Mouse (Mus musculus) Muller cell, postnatal 12 days (primary cell): ENCODE measurements around the gene Ahnak.
"Not testable (repeated sequence)": the region's sequence is repeated elsewhere in the genome, so short reads cannot be mapped to it uniquely, and the experiment has no call there.

Source experiments
- DNase-seq: peaks from one replicate; pipeline ENCODE4 v3.0.0-alpha.2; 2015; ENCODE audit errors: inconsistent ontology term

Ahnak gene

DNA sequence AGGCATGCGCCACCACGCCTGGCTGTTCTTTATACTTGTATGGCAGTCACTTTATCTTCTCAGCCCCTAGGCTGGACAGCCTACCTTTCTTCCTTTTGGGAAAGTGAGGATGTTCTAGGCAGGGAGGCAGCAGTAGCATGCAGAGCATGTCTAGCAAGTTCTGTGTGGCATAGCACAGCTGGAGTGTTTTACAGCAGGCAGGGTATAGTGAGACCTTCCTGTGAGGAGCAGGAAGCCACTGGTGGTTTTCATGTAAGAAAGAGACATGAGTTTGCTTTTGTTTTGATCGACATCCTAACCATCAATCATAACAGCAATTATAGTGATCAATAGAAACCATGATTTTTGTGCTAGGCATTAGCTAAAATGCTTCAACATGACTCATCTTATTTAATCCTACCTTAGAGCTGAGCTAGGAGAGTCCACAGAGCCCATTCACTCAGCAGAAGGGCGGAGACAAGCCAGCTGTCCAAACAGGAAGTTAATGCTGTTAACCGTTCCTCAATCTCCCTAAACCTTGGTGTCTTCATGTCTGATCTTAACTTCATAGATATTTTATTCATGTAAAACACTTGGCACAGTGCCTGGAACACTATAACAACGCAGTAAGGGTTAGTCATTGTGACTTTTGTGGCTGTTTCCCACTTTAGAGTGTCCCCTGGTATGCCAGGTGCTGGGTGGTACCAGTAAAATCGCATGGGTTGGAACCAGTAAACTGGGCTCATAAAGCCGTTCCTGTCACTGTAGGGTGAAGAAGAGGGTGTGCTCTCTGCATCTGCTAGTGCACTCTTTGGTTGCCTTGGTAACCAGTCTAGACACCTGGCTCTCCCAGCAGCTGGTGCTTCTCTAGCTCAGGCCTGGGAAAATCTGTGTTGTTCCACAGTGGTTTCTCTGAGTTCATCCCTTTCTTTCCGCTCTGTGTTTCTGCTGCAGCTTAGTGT, 76.8 kb downstream of the Ahnak start:
- no peak for DNase-seq

DNA sequence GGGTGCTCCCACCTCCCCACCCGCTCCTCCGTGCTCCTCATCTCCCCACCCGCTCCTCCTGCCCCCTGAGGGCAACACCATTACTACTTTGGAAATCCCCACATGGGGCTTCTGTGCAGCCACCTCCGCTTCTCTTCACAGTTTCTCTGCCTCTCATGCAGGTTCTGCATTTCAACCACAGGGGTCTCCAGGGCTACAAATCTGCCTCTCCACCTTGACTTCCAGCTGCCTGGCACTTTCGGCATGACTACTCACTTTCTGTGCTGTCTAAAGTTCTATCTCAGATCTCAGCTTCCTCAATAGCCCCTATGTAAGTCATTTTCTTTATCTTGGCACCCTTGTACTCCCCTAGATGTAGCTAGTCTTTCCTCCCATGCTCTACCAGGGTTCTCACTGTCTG, 78.2 kb downstream of the Ahnak start:
- DNase-seq = no peak

DNA sequence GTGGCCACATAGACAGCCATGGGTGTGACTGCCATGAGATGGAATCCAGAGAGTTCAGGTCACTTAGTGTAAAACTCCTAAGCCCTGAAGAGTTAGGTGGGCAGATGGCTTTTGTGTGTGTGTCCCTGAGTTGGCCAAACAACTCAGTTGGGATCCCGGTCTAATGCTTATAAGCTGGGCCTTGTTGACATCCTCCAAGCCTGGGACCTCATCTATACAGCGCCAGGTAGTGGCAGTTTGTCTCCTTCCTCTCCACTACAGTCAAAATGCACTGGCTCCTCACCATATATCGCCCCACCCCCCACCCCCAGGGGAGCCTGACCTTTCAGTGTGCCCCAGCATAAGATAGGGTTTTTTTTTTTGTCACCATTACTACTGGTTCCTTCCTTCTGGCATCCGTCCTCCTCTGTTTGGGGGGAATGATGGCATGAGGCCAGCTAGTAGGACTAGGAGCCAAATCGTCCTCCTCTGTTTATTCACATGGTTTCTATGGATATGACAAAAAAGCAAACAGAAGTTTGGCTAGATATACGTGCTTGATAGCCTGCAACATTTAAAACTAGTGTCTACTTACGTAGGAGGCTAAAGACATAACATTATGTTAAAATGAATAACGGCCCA, 80.7 kb downstream of the Ahnak start:
- DNase-seq = no peak

DNA sequence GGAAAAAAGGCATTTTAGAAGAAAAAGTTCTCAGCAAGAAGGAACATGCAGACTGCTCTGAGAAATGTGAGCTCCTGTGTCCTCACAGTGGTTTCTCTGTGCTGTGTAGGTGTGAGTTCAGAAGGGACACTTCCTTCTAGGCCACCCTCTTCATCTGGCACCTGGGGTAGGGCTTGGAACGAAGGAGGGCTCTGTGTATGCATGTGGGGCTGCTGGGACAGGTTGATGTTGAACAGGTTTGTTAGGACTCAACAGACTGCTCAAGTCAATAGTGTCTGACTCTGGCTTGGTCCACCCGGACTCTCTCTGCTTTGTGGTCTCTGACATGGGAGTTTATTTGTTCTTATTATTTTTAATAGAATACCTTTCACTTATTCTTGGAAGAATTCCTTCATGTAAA, 81.2 kb downstream of the Ahnak start:
- DNase-seq = no peak

DNA sequence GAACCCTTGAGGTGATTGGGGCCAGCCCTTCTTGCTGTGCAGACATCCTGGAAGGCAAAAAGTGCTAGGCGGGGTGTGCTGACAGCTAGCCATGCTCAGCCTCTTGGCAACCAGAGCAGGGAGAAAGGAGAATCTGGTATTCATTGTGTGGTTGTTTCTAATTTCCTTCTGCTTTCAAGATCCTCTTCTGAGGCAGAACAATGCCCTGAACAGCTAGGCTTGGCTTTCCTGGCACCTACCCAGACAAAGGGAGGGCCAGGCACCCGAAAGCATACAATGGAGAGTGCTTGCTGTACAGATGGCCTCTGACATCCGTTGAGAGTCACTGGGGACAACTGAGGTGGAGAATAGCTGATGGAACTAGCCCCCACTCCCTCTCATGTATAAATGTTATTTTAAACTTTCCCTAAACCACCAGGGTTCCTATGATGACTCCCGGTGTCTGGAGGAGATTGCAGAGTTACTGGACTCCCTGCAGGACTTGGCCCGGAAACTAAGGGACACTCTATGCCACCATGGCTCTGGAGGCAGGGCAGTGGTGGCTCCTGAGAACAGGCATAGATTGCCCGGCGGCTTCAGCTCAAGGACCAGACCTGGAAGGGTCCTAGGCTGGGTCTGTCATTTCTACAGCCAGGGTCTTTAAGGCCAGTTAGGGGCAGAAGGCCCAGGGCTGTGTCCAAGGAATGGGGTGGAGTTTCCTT, 82.5 kb downstream of the Ahnak start:
- DNase-seq = peak; percentile 87

GRCm38 (mm10) chr19:9072157-9072530, 83.1 kb downstream of the Ahnak start:
- DNase-seq = no peak

DNA sequence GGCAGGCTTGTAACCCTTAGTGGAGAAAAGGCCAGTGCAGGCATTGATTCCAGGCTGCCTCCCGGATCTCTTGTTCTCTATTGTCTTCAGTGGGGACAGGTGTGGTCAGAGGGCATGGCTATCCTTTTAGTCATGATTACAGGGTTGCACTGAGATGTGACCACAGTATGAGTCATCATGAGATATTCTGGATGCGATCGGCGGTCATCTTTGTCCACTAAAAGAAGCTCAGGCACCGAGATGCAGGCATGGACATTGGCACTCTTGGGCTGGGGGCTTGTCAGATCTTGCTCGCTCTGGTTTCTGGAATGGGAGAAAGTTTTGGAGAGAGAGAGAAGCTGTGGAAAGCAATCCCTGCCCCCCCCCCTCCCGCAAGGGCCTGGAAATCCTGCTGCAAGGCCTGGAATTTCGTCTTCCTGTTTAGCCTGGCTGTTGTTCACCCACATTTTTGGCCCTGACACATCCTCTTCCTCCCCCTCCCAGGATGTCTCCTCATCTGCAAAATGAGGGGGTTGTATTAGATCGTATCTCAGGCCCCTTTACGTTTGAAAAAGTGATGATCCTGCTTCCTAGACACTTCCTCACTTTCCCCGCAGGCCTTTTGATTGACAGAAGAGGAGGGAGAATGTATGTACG, 84.8 kb downstream of the Ahnak start:
- DNase-seq = peak; percentile 88

- no peak for DNase-seq
These were observed 85.3 kb downstream of the Ahnak start for GRCm38 (mm10) chr19:9074424-9074823.

DNA sequence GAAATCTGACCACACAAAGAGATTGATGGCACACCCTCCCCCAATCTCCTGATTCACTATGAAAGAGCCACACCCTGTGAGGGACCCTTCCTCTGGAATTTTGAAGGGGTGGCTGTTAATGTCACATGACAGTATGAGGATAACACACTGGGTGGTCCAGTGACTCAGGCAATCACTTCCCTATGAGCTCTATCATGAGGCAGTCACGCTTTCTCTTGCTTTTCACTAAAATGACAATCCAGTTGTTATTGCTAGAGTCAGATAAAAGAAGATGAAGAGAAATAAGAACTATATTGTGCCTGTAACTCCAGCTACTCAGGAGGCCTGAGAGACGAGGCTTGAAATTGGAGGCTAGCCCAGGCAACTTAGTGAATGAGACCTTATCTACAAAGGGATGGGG, 86.5 kb downstream of the Ahnak start:
- no peak for DNase-seq

DNA sequence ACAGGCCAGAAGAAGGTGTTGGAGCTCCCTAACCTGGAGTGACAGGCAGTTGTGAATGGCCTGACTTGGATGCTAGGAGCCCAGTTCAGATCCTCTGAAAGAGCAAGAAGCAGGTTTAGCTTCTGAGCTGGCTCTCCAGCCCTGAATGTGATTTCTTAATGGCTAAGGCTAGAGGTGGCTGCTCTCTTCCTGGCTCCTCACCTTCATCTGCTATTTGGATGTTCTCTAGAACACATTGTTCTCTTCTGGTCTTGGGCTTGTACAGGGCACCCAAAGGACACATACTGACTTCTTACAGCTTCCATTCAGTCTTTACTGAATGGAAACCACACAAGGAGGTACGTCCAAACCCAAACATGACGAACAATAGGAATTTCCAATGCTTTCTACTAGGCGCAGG, 87.0 kb downstream of the Ahnak start:
- no peak for DNase-seq

GRCm38 (mm10) chr19:9076982-9077660, 88.0 kb downstream of the Ahnak start:
- DNase-seq = no peak

- DNase-seq = no peak
These were observed 90.8 kb downstream of the Ahnak start for GRCm38 (mm10) chr19:9079916-9080315.

DNA sequence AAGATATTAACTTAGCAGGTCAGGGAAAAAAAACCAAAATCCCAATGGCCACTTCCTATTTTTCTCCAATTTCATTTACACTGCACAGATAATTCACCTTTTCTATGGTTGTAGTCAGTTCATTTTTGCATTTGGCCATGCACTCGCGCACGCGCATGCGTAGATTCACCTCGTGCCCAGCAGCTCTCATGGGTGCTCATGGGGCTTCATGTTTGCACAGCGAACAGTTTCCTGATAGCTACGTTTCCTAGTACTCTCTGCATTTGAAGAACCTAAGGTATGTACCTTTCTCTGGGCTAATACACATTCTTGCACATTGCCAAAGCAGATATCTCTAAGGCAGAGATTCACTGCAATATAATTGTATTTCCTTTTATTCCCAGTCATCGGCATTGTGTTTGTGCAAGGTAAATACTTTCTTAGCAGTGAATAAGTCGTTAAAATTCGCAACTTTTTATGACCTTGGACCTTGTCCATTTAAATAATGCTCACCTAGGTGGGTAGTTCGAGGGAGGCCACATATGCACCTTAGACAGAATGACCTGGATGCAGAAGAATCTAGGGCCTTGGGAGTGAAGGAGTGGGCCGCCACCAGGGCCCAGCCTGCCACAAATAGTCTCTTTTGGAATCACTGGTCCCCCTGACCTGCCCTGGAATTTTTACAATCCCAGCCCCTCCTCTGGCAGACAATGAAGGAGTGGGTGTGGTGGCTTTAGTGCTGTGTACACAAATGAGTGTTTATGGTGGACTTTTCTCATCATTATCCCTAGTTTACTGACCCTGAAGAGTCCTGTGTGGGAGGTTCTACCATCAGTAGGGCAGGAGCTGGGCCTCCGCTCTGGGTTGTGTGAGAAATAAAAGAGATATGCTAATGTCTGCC, 92.5 kb downstream of the Ahnak start:
- no peak for DNase-seq

GRCm38 (mm10) chr19:9082191-9083009, 93.3 kb downstream of the Ahnak start:
- DNase-seq = peak; percentile 87

DNA sequence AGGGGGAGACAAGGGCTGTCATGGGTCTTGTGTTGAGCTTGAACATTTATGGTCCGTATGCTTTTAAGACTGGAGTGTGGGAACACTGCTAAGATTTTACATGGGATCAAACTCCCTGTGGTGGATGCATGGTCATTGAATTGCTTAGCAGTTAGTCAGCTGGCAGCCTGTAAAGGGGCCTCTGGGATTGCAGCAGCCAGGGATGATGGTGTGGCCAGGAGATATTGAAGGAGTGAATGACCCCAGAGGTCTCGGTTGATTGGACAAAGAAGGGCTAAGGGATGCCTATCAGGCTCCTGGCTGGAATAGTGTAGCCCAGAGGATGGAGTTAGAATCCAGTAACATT, 93.9 kb downstream of the Ahnak start:
- peak; percentile 71 for DNase-seq

GRCm38 (mm10) chr19:9083892-9084291, 94.8 kb downstream of the Ahnak start:
- not testable (repeated sequence) for DNase-seq

GRCm38 (mm10) chr19:9087821-9088220, 98.7 kb downstream of the Ahnak start, which contains the start of gene Scgb1a1:
Gene Scgb1a1, minus strand, starts transcription at chr19:9087958.
- DNase-seq = no peak

DNA sequence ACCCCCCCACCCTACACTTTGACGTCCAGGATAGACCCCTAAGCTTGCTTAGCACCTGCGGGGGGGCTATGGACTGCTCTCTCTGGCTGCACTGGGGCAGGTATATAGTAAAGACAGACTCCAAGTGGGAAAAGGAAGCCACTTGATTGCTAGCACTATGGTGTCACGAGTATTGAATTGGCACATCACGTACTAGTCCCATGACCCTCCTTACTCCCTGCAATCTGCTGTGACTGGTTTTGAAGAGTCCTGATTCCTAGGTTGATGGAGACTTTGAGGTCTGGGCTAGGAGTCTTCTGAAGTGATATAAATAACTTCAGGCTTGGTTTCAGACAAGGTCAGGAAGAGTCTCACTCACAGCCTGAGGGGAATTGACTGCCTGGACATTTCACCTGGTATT, 101.1 kb downstream of the Ahnak start:
- no peak for DNase-seq

- DNase-seq = no peak
These were observed 101.6 kb downstream of the Ahnak start for GRCm38 (mm10) chr19:9090709-9091108.

DNA sequence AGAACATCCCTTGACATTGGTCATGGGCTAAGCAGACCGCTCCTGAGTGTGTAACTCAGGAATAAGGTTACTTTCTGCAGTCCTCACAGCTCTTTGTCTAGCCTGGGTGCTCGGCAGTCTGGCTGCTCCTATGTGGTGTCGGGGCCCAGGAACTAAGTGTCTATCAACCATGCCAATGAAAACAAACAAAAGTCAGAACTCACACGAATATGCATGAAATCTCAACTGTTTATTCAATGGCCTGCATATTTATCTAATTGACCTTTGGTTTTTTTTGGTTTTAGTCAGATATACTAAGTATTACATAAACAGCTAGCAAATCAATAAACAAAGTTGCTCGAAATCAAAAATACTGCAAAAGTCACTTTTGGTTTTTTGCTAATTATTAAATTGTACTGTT, 106.0 kb downstream of the Ahnak start:
- DNase-seq = no peak
